Mouse (Mus musculus) midbrain, embryonic 15.5 days (tissue): Measurements from ENCODE around the gene Ppp1r15b. TPM values are rescaled to one million over a fixed set of nuclear protein-coding genes. Genes with fewer than 3 reads are reported as not detected.
A peak's percentile ranks its signal among the peaks of the same experiment; 100 is the strongest.

Source experiments
- ATAC-seq: fragments of 200-750 bp; cut with Nextera tagmentation; replicated peaks from 2 replicates; pipeline ENCODE4 v1.8.0; 2017; ENCODE audit warnings: moderate TSS enrichment
- H3K27ac ChIP-seq: fragments of 300-500 bp; sonication (generic); 2 replicates; pipeline ENCODE4 v1.5.1; 2015; ENCODE audit warnings: mild to moderate bottlenecking, inconsistent platforms
- H3K27me3 ChIP-seq: fragments of 300-500 bp; sonication (generic); replicated peaks from 2 replicates; pipeline ENCODE4 v1.6.1; 2015; ENCODE audit warnings: inconsistent platforms
- H3K36me3 ChIP-seq: fragments of 300-500 bp; sonication (generic); replicated peaks from 2 replicates; pipeline ENCODE4 v1.6.1; 2015; ENCODE audit warnings: inconsistent platforms
- H3K4me1 ChIP-seq: fragments of 300-500 bp; sonication (generic); 2 replicates; pipeline ENCODE4 v1.6.1; 2015; ENCODE audit warnings: inconsistent platforms
- H3K4me2 ChIP-seq: fragments of 300-500 bp; sonication (generic); 2 replicates; pipeline ENCODE4 v1.6.1; 2015; ENCODE audit warnings: inconsistent platforms, mild to moderate bottlenecking, moderate library complexity
- H3K4me3 ChIP-seq: fragments of 300-500 bp; sonication (generic); 2 replicates; pipeline ENCODE4 v1.5.1; 2015; ENCODE audit warnings: mild to moderate bottlenecking, inconsistent platforms
- H3K9ac ChIP-seq: fragments of 300-500 bp; sonication (generic); 2 replicates; pipeline ENCODE4 v1.6.1; 2015; ENCODE audit warnings: mild to moderate bottlenecking, inconsistent platforms
- H3K9me3 ChIP-seq: fragments of 300-500 bp; sonication (generic); 2 replicates; pipeline ENCODE4 v1.6.1; 2016; ENCODE audit warnings: inconsistent platforms
- WGBS: fragments of 180-500 bp; shearing (Covaris S2); methylation state at CpG from one replicate; pipeline ENCODE4 v1.1.7; 2015; ENCODE audit warnings: mixed read lengths; 5-methylcytosine and 5-hydroxymethylcytosine counted together
- polyA plus RNA-seq: library from polyadenylated mRNA; unstranded; fragments of >200 nt; fragmentation: Nextera tagmentation; extraction: Ambion mirVana; gene quantifications from 2 replicates; pipeline ENCODE4 v1.2.1, GENCODE M21; 2015

Ppp1r15b gene
- polyA plus RNA-seq, 1 experiment from 2014 or later: 30.1 TPM

- no peak for ATAC-seq
- H3K4me3 ChIP-seq: no peak overlapping the region
- no peaks in the 10 kb centered on the region for H3K9me3 ChIP-seq
- peaks cover 20% of the 10 kb centered on the region for H3K4me1 ChIP-seq
- no peak overlapping the region for H3K9ac ChIP-seq
- H3K27me3 ChIP-seq: peaks cover 22% of the 10 kb centered on the region
- WGBS: 36% methylated on average over 11 of the region's 11 CpGs
- H3K27ac ChIP-seq: no peak overlapping the region
- no peaks in the 10 kb centered on the region for H3K36me3 ChIP-seq
- H3K4me2 ChIP-seq: peak overlapping the region; percentile 99; the same call in 1 of the 2 replicates
Measured at GRCm38 (mm10) chr1:133165111-133165510, 34.2 kb downstream of the Ppp1r15b start.

- Histone ChIP-seq H3K27ac (no peak overlapping the region), H3K4me3 (no peak overlapping the region), H3K9me3 (no peaks in the 10 kb centered on the region), H3K36me3 (no peaks in the 10 kb centered on the region), H3K27me3 (peaks cover 6% of the 10 kb centered on the region; the same call in 1 of the 2 replicates), H3K9ac (no peak overlapping the region), H3K4me1 (peaks cover 16% of the 10 kb centered on the region), H3K4me2 (no peak overlapping the region)
- WGBS: 44% methylated on average over 19 of the region's 19 CpGs
- no peak for ATAC-seq
Measured at GRCm38 (mm10) chr1:133168318-133169060, 37.5 kb downstream of the Ppp1r15b start.

- WGBS: 69% methylated on average over 8 of the region's 8 CpGs
- no peak for ATAC-seq
- H3K36me3 ChIP-seq: no peaks in the 10 kb centered on the region
Measured at GRCm38 (mm10) chr1:133170196-133170595, 39.3 kb downstream of the Ppp1r15b start.

GRCm38 (mm10) chr1:133171357-133171756, 40.4 kb downstream of the Ppp1r15b start:
- Histone ChIP-seq H3K4me1 (no peaks in the 10 kb centered on the region), H3K4me2 (no peak overlapping the region), H3K27ac (no peak overlapping the region), H3K36me3 (no peaks in the 10 kb centered on the region), H3K9ac (no peak overlapping the region), H3K9me3 (no peaks in the 10 kb centered on the region), H3K4me3 (no peak overlapping the region), H3K27me3 (no peaks in the 10 kb centered on the region)
- WGBS: 81% methylated on average over 9 of the region's 9 CpGs
- ATAC-seq: no peak

More at GRCm38 (mm10) chr1:133170196-133170595, 39.3 kb downstream of the Ppp1r15b start:
- H3K4me2 ChIP-seq: no peak overlapping the region
- no peaks in the 10 kb centered on the region for H3K4me1 ChIP-seq
- no peak overlapping the region for H3K4me3 ChIP-seq
- H3K27me3 ChIP-seq: no peaks in the 10 kb centered on the region
- no peak overlapping the region for H3K9ac ChIP-seq
- H3K27ac ChIP-seq: no peak overlapping the region
- no peaks in the 10 kb centered on the region for H3K9me3 ChIP-seq

GRCm38 (mm10) chr1:133175150-133175549, 44.2 kb downstream of the Ppp1r15b start:
- Histone ChIP-seq H3K27ac (no peak overlapping the region), H3K4me2 (no peak overlapping the region), H3K4me1 (peaks cover 6% of the 10 kb centered on the region; the same call in 1 of the 2 replicates), H3K9me3 (no peaks in the 10 kb centered on the region), H3K9ac (no peak overlapping the region), H3K27me3 (no peaks in the 10 kb centered on the region), H3K4me3 (no peak overlapping the region), H3K36me3 (no peaks in the 10 kb centered on the region)
- ATAC-seq: no peak
- WGBS: 84% methylated on average over 6 of the region's 6 CpGs

- Histone ChIP-seq H3K9ac (no peak overlapping the region), H3K36me3 (no peaks in the 10 kb centered on the region), H3K4me2 (no peak overlapping the region), H3K4me1 (peaks cover 8% of the 10 kb centered on the region; the same call in 1 of the 2 replicates), H3K4me3 (no peak overlapping the region), H3K27ac (no peak overlapping the region), H3K27me3 (no peaks in the 10 kb centered on the region), H3K9me3 (no peaks in the 10 kb centered on the region)
- ATAC-seq: no peak
- 57% methylated on average over 8 of the region's 8 CpGs for WGBS
Measured at GRCm38 (mm10) chr1:133177480-133178172, 46.7 kb downstream of the Ppp1r15b start.

- Histone ChIP-seq H3K27ac (no peak overlapping the region; the same call in 1 of the 2 replicates), H3K4me2 (no peak overlapping the region), H3K4me3 (no peak overlapping the region), H3K27me3 (no peaks in the 10 kb centered on the region), H3K9me3 (no peaks in the 10 kb centered on the region), H3K9ac (no peak overlapping the region), H3K36me3 (no peaks in the 10 kb centered on the region), H3K4me1 (peaks cover 18% of the 10 kb centered on the region)
- WGBS: 74% methylated on average over 11 of the region's 11 CpGs
- no peak for ATAC-seq
Measured at GRCm38 (mm10) chr1:133178732-133179440, 47.9 kb downstream of the Ppp1r15b start.

- Histone ChIP-seq H3K4me2 (peak overlapping the region; percentile 85), H3K9me3 (no peaks in the 10 kb centered on the region), H3K9ac (peak overlapping the region; percentile 88), H3K4me3 (peak overlapping the region; percentile 77), H3K36me3 (no peaks in the 10 kb centered on the region), H3K4me1 (peaks cover 29% of the 10 kb centered on the region), H3K27ac (peak overlapping the region; percentile 94), H3K27me3 (no peaks in the 10 kb centered on the region)
- peak; percentile 91 for ATAC-seq
- WGBS: under 1% methylated on average over 31 of the region's 31 CpGs
Measured at GRCm38 (mm10) chr1:133181072-133182015, 50.4 kb downstream of the Ppp1r15b start.

- Histone ChIP-seq H3K4me1 (peaks cover 34% of the 10 kb centered on the region), H3K27ac (peak overlapping the region; percentile 94), H3K4me3 (peak overlapping the region; percentile 77), H3K27me3 (no peaks in the 10 kb centered on the region), H3K9me3 (no peaks in the 10 kb centered on the region), H3K36me3 (no peaks in the 10 kb centered on the region), H3K4me2 (peak overlapping the region; percentile 85), H3K9ac (peak overlapping the region; percentile 88)
- under 1% methylated on average over 24 of the region's 25 CpGs for WGBS
- ATAC-seq: peak; percentile 66
Measured at GRCm38 (mm10) chr1:133182016-133182705, 51.2 kb downstream of the Ppp1r15b start.

GRCm38 (mm10) chr1:133182706-133183095, 51.8 kb downstream of the Ppp1r15b start:
- Histone ChIP-seq H3K9me3 (no peaks in the 10 kb centered on the region), H3K4me3 (peak overlapping the region; percentile 77), H3K36me3 (no peaks in the 10 kb centered on the region), H3K27ac (peak overlapping the region; percentile 94), H3K9ac (peak overlapping the region; percentile 88), H3K27me3 (no peaks in the 10 kb centered on the region), H3K4me2 (peak overlapping the region; percentile 85), H3K4me1 (peaks cover 38% of the 10 kb centered on the region)
- 1% methylated on average over 16 of the region's 16 CpGs for WGBS
- ATAC-seq: peak; percentile 53
